Mouse (Mus musculus): ENCODE results near the gene Anapc7. TPM values are rescaled to one million over a fixed set of nuclear protein-coding genes. Genes with fewer than 3 reads are reported as not detected.

The Anapc7 gene
- polyA plus RNA-seq, 1 experiment from 2014 or later: 22.8 TPM

DNA sequence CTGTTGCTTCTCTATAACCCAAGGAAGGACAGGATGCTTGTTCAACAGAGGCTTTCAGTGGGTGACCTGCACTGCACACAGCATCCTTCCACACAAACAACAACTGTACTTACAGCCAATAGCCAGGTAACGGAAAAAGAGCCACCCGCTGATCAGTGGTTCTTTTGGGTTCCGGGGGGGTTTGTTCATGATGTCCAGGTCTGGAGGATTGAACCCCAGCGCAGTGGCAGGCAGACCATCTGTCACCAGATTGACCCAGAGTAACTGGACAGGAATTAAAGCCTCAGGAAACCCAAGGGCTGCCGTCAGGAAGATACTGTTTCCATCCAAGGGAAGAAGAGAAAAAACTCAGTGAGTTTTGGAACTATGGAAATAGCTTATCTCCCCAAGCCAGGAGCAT lies 37.8 kb downstream of the Anapc7 start:
- Histone ChIP-seq H3K27ac (ENCODE audit: low read depth, low read length) (no peak overlapping the region), H3K9me3 (ENCODE audit: control insufficient read depth) (no peaks in the 10 kb centered on the region), H3K9ac (ENCODE audit: low read depth, low read length) (no peak overlapping the region), H3K4me1 (replicated peaks; ENCODE audit: control insufficient read depth, insufficient read depth, low read length) (no peaks in the 10 kb centered on the region), H3K36me3 (ENCODE audit: control insufficient read depth, insufficient read depth) (peaks cover 94% of the 10 kb centered on the region), H3K27me3 (replicated peaks; ENCODE audit: control insufficient read depth, insufficient read depth, low read length) (no peaks in the 10 kb centered on the region), H3K4me2 (replicated peaks; ENCODE audit: low read depth) (no peak overlapping the region), H3K4me3 (ENCODE audit: low read depth, low read length) (no peak overlapping the region)
- TF ChIP-seq CTCF (IDR thresholded peaks at IDR 0.05; ENCODE audit: low read depth): no peak
- no peak for ATAC-seq
- 92% methylated on average over 5 of the region's 5 CpGs for WGBS

DNA sequence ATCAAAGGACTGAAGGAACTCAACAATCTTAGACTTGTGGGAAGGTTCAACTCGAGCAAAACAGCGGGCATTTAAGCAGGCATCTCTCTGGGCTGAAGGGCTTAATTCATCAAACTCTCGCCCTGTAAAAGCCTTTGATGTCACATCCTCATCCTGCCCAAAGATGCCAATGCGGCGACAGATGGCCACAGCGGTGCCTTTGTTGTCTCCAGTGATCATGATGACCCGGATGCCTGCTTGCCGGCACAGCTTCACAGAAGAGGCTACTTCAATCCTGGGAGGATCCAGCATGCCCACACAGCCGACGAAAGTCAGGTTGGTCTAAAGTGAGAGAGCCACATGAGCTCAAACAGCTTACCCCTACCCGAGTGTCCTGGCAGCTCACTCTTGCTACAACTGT lies 39.2 kb downstream of the Anapc7 start:
- no peak overlapping the region for H3K27ac ChIP-seq (ENCODE audit: low read depth, low read length)
- H3K9me3 ChIP-seq (ENCODE audit: control insufficient read depth): no peaks in the 10 kb centered on the region
- H3K27me3 ChIP-seq (replicated peaks; ENCODE audit: control insufficient read depth, insufficient read depth, low read length): no peaks in the 10 kb centered on the region
- no peak for ATAC-seq
- WGBS: 89% methylated on average over 11 of the region's 11 CpGs
- TF ChIP-seq CTCF (IDR thresholded peaks at IDR 0.05; ENCODE audit: low read depth): no peak
- no peak overlapping the region for H3K9ac ChIP-seq (ENCODE audit: low read depth, low read length)
- H3K36me3 ChIP-seq (ENCODE audit: control insufficient read depth, insufficient read depth): peaks cover 93% of the 10 kb centered on the region
- H3K4me1 ChIP-seq (replicated peaks; ENCODE audit: control insufficient read depth, insufficient read depth, low read length): no peaks in the 10 kb centered on the region
- H3K4me2 ChIP-seq (replicated peaks; ENCODE audit: low read depth): no peak overlapping the region
- no peak overlapping the region for H3K4me3 ChIP-seq (ENCODE audit: low read depth, low read length)

DNA sequence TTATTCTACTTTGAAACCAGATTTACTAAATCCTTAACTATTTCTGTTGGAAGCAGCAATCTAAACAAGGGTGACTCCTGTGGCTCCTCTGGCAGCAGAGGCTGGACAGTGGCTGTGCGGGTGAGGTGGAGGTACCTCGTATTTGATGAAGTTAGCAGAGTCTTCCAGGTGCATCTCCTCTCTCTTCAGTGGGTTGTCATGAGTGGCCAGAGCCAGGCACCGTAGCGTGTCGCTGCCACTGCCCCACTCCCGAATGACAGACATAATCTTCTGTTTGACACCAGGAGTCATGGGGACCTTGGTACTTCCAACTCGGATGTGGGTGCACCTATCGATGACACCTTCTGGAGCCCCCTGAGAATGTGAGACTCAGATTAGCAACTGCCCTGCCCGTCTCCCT lies 39.9 kb downstream of the Anapc7 start:
- H3K4me2 ChIP-seq (replicated peaks; ENCODE audit: low read depth): no peak overlapping the region
- no peak overlapping the region; the same call in 1 of the 2 replicates for H3K27ac ChIP-seq (ENCODE audit: low read depth, low read length)
- peaks cover 96% of the 10 kb centered on the region for H3K36me3 ChIP-seq (ENCODE audit: control insufficient read depth, insufficient read depth)
- no peaks in the 10 kb centered on the region for H3K4me1 ChIP-seq (replicated peaks; ENCODE audit: control insufficient read depth, insufficient read depth, low read length)
- no peaks in the 10 kb centered on the region for H3K27me3 ChIP-seq (replicated peaks; ENCODE audit: control insufficient read depth, insufficient read depth, low read length)
- ATAC-seq: no peak
- WGBS: 93% methylated on average over 9 of the region's 9 CpGs
- no peak overlapping the region for H3K4me3 ChIP-seq (ENCODE audit: low read depth, low read length)
- H3K9ac ChIP-seq (ENCODE audit: low read depth, low read length): no peak overlapping the region
- no peaks in the 10 kb centered on the region for H3K9me3 ChIP-seq (ENCODE audit: control insufficient read depth)
- TF ChIP-seq CTCF (IDR thresholded peaks at IDR 0.05; ENCODE audit: low read depth): no peak

DNA sequence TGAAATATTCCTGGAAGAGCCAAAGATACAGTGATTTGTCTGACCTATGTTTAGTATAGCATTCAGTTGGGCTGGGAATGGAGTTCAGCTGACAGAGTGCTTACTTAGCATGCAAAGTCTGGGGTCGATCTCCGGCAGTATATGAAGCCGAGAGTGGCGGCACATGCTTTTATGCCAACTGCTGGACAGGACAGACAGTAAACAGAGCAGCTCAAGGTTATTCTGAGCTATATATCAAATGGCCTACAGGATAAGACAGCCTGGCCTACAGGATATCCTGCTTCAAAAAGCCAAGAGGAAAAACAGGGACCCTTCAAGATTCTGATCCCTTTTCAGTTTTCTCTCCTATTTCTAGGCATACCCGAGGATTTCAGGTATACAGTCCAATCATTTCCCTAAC lies 50.2 kb downstream of the Anapc7 start:
- WGBS: 64% methylated on average over 5 of the region's 5 CpGs
- Histone ChIP-seq H3K4me1 (replicated peaks; ENCODE audit: control insufficient read depth, insufficient read depth, low read length) (no peaks in the 10 kb centered on the region), H3K27me3 (replicated peaks; ENCODE audit: control insufficient read depth, insufficient read depth, low read length) (no peaks in the 10 kb centered on the region), H3K4me2 (replicated peaks; ENCODE audit: low read depth) (no peak overlapping the region), H3K27ac (ENCODE audit: low read depth, low read length) (no peak overlapping the region), H3K9ac (ENCODE audit: low read depth, low read length) (no peak overlapping the region), H3K4me3 (ENCODE audit: low read depth, low read length) (no peak overlapping the region), H3K9me3 (ENCODE audit: control insufficient read depth) (no peaks in the 10 kb centered on the region), H3K36me3 (ENCODE audit: control insufficient read depth, insufficient read depth) (peaks cover 77% of the 10 kb centered on the region)
- ATAC-seq: no peak
- TF ChIP-seq CTCF (IDR thresholded peaks at IDR 0.05; ENCODE audit: low read depth): no peak

DNA sequence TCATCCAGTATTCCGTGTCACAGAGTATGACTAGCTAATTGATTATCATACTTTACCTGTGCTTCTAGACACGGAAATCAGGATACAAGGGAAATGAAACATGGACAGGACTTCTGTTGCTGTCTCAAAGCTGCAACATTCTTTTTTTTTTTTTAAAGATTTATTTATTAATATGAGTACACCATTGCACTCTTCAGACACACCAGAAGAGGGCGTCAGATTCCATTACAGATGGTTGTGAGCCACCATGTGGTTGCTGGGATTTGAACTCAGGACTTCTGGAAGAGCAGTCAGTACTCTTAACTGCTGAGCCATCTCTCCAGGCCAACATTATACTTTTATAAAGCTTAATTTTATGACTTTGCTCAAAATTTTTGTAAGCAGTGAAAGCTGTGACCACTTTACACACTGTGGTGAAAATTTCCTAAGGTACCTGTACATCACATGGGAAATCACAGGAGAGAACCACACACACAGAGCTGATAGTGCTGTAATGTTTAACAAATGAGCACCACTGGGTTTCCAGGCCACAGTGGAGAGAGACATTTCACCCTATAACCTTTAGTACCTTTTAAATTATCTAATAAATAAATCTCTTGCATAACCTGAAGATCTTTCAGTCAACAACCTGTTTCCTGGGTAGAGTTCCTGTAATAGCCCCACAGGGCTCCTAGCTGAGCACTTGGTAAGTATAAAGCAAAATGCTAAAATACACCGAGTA lies 53.3 kb downstream of the Anapc7 start:
- TF ChIP-seq CTCF (IDR thresholded peaks at IDR 0.05; ENCODE audit: low read depth): peak; percentile 17; the same call in 1 of the 2 replicates
- Histone ChIP-seq H3K9ac (ENCODE audit: low read depth, low read length) (no peak overlapping the region), H3K4me3 (ENCODE audit: low read depth, low read length) (no peak overlapping the region), H3K27ac (ENCODE audit: low read depth, low read length) (no peak overlapping the region), H3K4me2 (replicated peaks; ENCODE audit: low read depth) (no peak overlapping the region), H3K36me3 (ENCODE audit: control insufficient read depth, insufficient read depth) (peaks cover 62% of the 10 kb centered on the region), H3K9me3 (ENCODE audit: control insufficient read depth) (no peaks in the 10 kb centered on the region), H3K27me3 (replicated peaks; ENCODE audit: control insufficient read depth, insufficient read depth, low read length) (no peaks in the 10 kb centered on the region), H3K4me1 (replicated peaks; ENCODE audit: control insufficient read depth, insufficient read depth, low read length) (no peaks in the 10 kb centered on the region)
- WGBS: 78% methylated on average over 4 of the region's 4 CpGs
- ATAC-seq: no peak

DNA sequence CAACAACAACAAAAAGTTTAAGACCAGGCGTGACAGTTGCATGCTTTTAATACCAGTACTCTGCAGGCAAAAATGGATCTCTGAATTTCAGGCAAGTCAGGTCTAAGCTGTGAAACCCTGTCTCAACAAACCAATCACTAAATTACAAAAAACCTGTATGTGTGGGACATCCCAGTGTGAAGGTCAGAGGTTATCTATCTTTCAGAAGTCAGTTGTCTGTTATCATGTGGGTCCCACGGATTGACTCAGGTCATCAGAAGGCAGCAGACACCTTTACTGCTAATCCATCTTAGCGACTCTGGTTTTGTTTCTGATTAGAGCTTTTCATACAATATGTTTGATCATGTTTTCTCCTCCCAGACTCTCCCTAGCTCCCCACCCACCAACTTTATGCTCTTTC lies 54.6 kb downstream of the Anapc7 start:
- no peaks in the 10 kb centered on the region for H3K4me1 ChIP-seq (replicated peaks; ENCODE audit: control insufficient read depth, insufficient read depth, low read length)
- no peak overlapping the region for H3K27ac ChIP-seq (ENCODE audit: low read depth, low read length)
- WGBS: 50% methylated on average over 3 of the region's 3 CpGs
- no peaks in the 10 kb centered on the region for H3K27me3 ChIP-seq (replicated peaks; ENCODE audit: control insufficient read depth, insufficient read depth, low read length)
- H3K36me3 ChIP-seq (ENCODE audit: control insufficient read depth, insufficient read depth): peaks cover 59% of the 10 kb centered on the region
- no peak for ATAC-seq
- H3K9ac ChIP-seq (ENCODE audit: low read depth, low read length): no peak overlapping the region
- no peaks in the 10 kb centered on the region for H3K9me3 ChIP-seq (ENCODE audit: control insufficient read depth)
- no peak overlapping the region for H3K4me2 ChIP-seq (replicated peaks; ENCODE audit: low read depth)
- no peak overlapping the region for H3K4me3 ChIP-seq (ENCODE audit: low read depth, low read length)
- TF ChIP-seq CTCF (IDR thresholded peaks at IDR 0.05; ENCODE audit: low read depth): no peak
